Mouse (Mus musculus): ENCODE data around the gene Cenpl.
A peak's percentile ranks its signal among the peaks of the same experiment; 100 is the strongest.

The Cenpl gene

DNA sequence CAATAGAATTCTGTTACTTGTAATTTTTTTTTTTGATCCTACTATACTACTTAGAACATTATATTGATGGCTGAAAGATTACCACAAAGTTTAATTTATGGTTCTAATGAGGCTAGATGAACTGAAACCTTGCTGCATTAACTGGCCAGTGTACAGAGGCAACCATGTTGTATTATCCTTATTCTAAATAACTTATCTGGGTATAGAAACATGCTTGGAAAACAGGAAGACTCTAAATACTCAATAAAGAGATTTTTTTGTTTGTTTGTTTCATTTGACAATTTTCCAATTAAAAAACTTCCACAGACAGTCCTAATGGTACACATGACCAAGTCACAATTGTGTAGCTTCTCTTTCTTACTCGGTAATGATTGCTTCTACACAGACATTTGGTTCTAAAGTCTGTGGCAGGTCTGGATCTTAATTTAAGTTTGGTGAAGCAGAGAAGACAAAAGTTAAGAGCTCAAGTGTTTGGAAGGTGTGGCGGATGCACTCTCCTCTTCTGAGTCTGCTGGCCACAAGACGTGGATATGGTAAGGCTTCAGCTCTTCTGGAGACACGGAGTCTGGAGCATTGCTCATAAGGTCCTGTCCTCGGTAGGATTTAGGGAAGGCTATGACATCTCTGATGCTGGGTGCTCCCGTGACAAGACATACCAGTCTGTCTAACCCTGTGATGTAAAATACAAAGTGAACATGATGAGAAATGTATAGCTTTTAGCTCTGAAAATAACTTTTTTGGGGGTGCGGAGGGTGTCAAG, 29.1 kb upstream of the Cenpl start:
- no peak for DNase-seq (ENCODE audit: low read depth, low spot score)

DNA sequence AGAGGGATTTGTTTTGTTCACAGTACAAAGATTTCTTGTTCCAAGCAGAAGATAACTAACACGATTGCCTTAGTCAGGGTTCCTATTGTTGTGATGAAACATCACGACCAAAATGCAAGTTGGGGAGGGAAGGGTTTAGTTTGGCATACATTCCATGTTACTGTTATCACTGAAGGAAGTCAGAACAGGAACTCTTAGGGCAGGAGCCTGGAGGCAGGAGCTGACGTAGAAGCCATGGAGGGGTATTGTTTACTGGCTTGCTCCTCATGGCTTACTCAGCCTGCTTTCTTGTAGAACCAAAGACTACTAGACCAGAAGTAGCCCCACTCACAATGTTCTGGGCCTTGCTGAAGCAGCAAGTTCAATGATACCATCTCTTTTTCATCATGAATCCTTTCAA, 23.5 kb upstream of the Cenpl start:
- no peak for DNase-seq (ENCODE audit: low read depth, low spot score)

DNA sequence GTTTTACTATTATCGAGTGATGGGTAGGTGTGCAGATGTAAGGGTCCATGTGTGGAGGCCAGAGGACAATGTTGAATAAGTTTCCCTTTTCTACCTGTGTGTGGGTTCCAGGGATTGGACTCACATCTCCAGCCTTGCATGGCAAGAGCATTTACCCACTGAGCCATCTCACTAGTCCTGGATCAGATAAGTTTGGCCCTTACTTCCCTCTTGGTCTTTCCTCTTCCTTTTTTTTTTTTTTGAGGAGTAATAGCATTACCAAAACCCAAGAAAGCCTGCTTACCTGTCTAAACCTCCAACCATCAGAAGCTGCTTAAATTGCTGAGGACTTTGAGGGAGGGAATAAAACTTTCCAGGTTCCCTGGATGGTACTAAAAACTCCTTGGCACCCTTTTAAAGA, 13.3 kb upstream of the Cenpl start:
- no peak for DNase-seq (ENCODE audit: low read depth, low spot score)

DNA sequence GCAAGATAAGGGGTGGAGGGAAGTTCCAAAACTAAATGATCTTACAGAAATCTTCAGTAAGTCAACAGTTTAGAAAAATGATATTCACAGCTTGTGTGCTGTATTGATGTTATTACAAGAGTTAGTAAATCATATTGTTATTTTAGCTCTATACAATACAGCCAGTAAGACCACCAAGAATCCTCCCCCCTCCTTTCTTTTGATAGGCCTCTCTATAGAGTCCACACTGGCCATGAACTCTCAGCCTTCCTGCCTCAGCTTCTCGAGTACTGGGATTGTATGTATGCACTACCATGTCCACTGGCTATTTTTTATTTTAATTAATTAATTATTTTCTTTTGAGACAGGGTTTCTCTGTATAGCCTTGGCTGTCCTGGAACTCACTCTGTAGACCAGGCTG, 7.2 kb upstream of the Cenpl start:
- DNase-seq (ENCODE audit: low read depth, low spot score) = no peak

DNA sequence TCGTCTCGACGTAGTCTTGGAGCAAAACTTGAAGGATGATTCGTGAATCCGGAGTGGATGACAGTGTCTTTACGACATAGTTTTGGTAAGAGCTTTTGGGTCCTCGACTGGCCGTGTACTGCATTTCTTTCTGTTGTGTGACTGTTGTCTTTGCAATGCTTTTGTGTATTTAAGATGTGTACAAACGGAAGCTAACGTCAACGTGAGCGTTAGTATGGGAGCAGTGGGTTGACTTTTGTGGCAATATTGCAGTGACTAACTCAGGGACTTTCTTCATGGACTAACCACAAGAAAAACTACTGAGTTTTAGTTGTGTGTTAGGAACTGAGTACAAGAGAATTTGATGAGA, 733 bp downstream of the Cenpl start:
- DNase-seq (ENCODE audit: low read depth, low spot score) = no peak

DNA sequence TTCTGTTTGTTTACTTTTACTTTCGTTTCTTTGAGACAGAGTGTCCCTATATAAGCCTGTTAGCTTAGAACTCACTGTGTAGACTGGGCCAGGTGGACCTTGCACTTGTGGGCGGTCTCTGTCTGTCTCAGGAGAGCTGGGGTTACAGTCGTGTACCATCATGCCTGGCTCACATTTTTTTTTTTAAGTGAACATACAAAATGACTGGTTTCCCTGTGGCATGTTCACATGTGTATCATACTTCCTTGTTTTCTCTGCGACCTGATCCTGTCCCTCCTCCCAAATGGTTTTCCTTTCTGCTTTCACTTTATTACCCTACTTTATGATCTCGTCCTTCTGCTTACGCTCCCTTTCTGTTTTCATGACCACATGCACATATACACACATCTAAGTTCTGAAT, 5.7 kb downstream of the Cenpl start:
- DNase-seq (ENCODE audit: low read depth, low spot score) = no peak

DNA sequence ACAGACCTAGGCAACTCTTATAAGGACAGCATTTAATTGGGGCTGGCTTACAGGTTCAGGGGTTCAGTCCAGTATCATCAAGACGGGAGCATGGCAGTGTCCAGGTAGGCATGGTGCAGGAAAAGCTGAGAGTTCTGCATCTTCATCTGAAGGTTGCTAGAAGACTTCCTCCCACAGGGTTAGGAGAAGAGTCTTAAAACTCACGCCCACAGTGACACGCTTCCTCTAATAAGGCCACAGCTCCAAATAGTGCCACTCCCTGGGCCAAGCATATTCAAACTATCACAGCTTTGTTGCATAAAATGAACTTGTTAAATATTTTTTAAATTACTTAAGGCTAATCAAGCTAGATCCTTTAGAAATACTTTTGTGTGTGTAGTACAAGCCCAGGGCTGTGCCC, 6.7 kb downstream of the Cenpl start:
- no peak for DNase-seq (ENCODE audit: low read depth, low spot score)

DNA sequence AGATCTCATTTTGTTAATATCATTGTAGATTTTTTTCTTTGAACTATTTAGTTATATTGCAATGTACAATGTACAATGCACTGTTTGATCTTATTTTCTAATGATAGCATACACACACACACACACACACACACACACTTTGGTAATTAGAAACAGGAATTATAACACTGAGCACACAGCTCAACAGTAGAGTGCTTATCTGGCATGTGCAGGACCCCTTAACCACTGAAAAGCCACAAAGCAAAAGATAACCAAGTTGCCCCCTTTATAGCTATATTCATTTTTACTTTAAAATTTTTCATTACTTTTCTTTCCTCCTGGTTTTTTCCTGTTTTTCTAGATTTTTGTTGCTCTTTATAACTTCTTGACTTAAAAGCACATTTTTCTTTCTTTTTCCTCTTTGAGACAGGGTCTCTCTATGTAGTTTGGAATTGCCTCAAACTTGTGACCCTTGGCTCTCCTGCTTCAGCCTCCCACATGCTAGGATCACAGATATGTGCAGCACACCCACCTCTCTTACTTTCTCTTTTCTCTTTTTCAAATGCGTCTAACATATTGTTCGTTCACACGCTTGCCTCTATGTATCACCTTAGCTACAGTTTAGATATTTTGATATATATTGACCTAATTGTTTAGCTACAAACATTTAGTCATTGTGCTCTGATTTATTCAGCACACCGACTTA, 29.4 kb downstream of the Cenpl start:
- DNase-seq (ENCODE audit: low read depth, low spot score) = no peak

DNA sequence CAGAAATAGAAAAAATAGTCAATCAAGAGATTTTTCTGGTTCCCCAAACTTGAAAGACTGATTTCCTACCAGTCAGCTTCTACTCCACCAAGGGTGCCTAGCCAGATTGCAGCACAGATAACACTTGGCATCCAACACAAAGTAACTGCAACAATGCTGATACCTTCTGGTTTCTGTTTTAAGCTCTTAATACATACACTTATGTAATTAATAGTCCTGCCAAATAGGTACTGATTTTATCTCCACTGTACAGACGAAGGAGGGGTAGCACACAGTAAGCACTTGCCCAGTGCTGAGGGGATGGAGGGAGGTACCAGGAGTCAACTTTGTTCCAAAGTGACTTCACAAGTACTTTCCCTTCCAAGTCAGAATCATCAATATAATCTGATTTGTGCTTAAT, 33.3 kb downstream of the Cenpl start:
- no peak for DNase-seq (ENCODE audit: low read depth, low spot score)

DNA sequence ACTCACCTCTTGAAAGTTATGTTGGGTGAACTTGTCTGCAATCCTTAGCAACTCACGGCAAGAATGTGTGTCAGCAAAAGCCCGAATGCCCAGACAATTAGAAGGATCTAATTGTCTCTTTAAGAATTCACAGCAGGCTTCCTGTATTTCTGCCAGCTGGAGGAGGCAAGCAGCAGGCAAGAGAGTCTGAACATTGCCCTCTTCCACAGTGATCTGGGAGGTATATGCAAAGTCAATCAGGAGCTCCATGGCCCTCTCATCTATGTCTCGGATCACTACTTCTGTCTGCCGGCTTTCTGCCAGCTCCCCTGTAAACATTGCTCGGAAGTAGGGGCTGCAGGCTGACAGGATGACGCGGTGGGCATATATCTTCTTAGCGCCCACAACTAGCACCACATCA, 38.7 kb downstream of the Cenpl start:
- no peak for DNase-seq (ENCODE audit: low read depth, low spot score)

DNA sequence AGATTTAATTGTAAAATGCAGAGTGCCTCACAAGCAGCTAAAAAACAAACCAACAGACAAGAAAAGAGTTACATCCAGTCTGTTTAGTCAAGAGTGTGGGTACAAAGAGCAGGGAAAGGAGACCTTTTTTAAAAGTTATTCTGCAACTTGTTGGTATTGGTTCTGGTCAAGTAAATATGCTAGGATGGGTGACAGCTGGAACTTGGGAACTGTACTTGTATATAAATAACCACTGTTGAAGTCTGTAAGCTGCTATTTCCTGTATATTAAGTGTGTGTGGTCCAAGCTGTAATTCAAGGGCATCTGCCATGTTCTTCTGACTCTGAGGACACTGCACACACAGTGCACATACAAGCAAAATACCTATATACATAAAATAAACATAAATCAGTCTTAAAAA, 44.1 kb downstream of the Cenpl start:
- DNase-seq (ENCODE audit: low read depth, low spot score) = no peak

DNA sequence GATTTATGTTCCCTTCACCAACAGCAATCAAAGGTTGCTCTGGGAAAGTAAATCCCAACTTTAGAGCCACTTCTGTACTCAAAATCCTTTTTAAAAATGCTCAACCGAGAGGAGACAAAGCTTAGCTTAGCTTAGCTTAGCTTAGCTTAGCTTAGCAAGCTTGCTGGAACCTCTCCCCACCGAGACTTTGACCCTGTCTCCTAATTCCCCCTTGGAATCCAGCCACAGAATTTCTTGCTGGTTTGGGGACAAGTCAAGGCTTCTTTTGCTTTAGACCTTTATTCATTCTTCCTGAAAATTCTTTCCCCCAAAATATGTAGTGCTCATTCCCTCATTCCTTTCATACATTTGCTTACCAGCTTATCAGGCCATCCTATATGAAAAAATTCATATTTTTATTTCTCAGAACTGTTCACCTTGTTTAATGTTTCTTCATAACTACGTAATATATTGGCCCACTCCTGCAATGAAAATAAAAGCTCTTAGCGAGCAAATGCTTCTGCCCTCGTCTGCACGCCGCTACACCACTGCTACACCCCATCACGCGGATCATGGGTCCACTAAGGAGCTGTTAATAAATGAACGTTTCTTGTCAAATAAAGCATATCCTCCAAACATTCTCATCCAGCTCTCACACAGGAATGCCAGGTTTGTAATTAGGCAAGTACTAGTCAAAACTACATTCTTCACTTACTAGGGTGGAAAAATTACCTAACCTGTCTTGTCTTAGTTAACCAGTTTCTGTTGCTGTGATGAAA, 52.3 kb downstream of the Cenpl start:
- no peak for DNase-seq (ENCODE audit: low read depth, low spot score)

DNA sequence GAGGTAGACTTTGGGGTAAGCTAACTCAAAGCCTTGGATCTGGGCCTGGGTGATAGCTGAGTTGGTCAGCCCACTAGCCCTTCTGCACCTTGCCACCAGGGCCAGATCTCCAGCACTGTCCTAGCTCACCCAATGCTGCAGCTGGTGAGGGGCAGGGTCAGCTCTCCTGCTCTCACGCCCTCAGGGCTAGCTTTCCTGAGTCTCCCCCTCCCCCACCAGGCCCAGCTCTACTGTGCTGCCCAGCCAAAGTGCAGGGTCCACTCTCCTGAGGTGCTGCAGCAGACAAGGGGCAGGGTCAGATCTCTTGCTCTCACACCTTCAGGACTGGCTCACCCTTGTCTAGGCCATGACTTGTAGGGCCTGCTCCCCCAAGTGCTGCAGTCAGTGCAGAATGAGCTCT, 55.9 kb downstream of the Cenpl start:
- DNase-seq (ENCODE audit: low read depth, low spot score) = no peak

DNA sequence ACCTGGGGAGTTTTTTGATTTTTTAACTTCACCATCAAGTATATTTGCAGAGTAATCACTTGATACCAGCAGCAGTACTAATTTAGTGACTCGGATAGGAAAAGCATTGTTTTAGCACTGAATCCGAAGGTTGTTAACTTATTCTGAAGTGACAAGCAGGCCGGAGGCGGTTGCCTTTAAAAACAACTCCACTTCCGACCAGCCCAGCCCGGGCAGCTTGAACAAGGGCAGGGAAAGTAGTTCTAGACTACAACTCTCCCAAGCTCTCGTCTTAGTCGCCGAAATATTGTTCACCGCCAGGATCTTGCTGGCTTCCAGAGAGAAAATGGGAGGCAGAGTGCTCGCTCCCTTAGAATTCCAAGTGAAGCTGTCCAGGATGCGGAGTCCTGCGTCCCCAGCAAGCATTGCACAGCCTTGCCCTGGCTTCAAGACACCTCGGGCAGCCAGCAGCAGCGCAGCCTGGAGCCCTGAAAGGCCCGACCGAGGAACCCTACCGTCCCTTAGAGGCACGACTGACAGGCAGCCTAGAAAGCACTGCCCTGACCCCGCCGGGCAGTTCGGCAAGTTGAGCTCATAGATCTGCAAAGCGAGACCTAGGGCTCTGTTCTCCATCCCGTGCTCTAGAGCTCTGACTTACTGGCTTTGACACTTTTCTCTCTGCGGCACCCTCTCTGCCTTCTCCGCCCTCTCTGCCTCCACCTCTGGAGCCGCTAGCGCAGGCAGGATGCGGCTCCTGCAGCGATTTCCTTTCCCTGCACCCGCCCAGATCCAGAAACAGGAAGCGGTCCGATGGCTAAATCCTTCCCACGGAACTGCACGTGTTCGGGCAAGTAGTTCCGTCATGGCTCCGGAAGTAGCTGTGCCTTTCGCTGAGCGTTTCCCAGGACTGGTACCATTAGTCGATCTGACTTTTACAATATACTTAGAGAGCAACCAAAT, 60.5 kb downstream of the Cenpl start, which contains the start of gene Klhl20:
Gene Klhl20, minus strand, starts transcription at position 786 of the 939 bp plus-strand sequence.
- DNase-seq (ENCODE audit: low read depth, low spot score) = peak; percentile 93
